Mouse (Mus musculus): ENCODE measurements around the gene Cpt1c.
"Not testable (repeated sequence)": the region's sequence is repeated elsewhere in the genome, so short reads cannot be mapped to it uniquely, and the experiment has no call there.

The Cpt1c gene

GRCm38 (mm10) chr7:44974383-44975116, at the start of gene Cpt1c:
TSS of gene Cpt1c (minus strand) at chr7:44974851.
- peak; percentile 89 to 90 for DNase-seq

- DNase-seq: not testable (repeated sequence)
Measured at GRCm38 (mm10) chr7:45023711-45024110, 49.1 kb upstream of the Cpt1c start.

GRCm38 (mm10) chr7:45020225-45020624, 45.6 kb upstream of the Cpt1c start:
- no peak for DNase-seq

GRCm38 (mm10) chr7:45019031-45019571, 44.5 kb upstream of the Cpt1c start:
- DNase-seq: no peak

DNA sequence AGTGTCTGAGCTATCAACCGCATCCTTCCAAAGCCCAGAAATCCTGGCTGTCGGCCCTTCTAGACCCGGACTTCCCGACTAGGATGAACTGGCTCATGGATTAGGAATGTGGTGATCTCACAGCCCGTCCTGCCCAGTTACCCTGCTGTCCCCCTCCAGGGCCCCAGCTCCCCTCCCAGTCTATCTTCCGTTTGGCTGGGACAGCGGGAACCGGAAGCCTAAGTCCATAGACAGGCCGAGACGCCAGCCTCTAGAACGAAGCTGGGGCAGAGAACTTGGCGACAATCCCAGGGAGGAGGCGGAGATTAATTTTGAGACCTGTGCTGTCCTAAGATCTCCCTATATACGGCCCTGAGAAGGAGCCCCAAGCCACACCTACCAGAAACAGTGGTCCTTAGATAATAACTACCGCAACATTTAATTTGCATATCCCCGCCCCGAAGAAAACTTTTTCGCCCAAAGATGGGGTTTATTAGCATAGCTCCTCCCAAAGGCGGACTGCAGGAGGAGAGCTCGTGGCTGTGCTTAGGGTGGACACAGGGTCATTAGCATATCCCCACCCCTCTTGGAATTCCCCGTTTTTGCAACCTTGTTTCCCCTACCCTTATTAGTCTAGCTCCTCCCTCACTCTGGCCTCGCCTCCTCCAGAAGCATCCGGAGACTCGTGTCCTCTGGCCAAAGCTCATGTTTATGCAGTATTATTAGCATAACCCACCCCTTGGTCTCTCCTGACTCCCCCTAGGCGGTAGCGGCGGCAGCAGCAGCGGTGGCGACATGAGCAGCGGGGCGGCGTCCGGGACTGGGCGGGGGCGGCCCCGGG, 42.8 kb upstream of the Cpt1c start, which contains the start of gene Rras:
Gene Rras, plus strand, starts transcription at position 720 of the 820 bp plus-strand sequence.
- peak; percentile 69 to 71 for DNase-seq

DNA sequence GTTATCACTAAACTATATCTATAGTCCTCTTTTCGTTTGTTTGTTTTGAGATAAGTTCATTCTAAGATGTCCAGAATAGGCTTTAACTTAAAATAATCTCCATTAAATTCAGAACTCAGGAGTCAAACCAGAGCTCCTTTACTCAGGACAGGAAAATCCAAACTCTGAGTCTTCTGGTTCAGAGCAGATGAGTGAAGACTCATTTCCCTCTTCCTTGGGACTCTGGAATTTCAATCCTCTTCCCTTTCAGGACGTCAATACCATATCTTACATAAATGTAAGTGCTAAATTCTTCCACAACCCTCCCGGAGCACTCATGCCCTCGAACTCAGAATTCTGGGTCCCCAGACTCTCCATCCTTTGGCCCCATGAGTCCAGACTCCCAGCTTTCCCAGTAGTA, 42.1 kb upstream of the Cpt1c start:
- no peak for DNase-seq

DNA sequence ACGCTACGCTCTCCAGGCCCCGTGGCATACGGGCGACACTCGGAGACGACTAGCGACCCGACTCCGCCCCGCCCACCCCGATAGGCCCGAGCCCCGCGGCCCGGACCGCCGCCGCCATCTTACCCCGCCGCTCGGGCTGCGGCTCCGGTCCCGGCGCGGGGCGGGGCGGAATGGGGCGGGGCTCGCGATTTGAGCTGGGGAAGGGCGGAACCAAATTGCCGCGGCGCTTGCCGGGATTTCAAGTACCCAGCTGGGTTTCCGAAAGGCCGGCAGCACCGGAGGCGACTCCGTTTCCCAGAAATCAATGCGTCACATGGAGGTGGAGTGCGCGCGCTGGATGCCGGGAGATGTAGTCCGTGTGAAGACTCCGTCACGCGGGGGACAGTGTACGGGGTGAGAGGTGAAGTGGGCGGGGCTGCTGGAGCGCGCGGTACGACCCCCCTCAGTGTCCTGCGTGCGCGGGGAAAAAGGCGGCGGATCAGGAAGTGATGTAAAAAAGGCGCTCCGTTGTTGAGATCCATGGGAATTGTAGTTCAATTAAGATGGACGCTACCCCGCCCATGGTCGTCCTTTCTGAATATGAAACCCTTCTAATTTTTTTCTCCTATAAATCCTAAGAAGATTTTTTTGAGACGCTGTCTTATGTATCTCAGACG, 41.4 kb upstream of the Cpt1c start, which contains the start of gene Scaf1:
Gene Scaf1, minus strand, starts transcription at position 407 of the 656 bp plus-strand sequence.
- peak; percentile 99 for DNase-seq

- DNase-seq: no peak
Measured at GRCm38 (mm10) chr7:45015344-45015956, 40.8 kb upstream of the Cpt1c start.

GRCm38 (mm10) chr7:45014096-45014451, 39.4 kb upstream of the Cpt1c start:
- no peak for DNase-seq

DNA sequence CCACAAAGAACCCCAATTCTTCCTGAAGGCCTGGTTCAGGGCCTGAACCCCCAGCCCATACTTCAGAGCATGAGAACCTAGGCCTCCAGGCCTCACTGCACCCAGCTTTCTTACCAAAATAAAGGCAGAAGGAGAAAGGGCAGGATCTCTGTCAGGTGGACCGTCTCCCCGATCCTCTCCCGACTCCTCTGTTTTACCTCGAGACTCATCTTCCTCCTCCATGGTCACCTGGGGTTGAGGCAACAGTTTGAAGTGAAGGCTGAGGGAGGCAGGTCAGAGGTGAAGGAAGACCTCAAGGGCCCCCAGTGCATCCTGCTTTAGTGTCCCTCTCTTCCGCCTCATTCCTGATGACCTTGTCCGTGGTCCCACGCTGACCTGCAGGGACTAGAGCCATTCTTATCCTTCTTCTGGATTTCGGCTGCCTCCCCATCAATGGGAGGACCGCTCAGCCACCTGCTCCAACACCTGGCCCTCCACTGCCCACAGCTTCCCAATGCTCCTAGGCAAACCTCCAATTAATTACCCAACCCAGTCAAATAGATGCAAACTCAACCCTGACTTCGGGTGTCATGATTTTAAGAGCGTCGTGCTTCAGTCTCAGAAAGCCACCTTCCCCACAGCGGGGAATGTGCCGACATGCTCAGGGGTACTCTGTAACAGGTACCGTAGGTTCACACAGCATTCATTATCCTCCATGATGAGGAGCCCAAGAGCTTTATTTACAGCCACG, 38.9 kb upstream of the Cpt1c start:
- DNase-seq: no peak

DNA sequence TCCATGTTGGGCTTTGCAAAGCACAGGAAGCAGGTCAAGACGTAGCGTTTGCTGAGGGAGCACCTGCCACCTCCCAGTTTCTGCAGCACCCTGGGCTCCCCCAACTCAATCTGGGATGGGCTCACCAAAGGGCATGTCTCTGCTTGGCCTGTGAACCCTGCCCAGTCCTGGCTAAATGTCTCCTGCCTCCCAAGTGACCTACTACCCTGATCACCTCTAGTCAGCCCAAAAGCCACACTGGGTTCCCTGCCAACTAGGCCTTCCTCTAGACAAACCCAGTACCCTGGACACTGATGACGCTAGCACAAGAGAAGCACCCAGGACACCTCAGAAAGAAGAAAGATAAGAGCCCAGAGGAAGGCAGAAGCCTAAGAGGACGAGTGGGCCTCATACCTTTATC, 38.2 kb upstream of the Cpt1c start:
- no peak for DNase-seq

GRCm38 (mm10) chr7:45012011-45012410, 37.4 kb upstream of the Cpt1c start:
- DNase-seq: no peak

DNA sequence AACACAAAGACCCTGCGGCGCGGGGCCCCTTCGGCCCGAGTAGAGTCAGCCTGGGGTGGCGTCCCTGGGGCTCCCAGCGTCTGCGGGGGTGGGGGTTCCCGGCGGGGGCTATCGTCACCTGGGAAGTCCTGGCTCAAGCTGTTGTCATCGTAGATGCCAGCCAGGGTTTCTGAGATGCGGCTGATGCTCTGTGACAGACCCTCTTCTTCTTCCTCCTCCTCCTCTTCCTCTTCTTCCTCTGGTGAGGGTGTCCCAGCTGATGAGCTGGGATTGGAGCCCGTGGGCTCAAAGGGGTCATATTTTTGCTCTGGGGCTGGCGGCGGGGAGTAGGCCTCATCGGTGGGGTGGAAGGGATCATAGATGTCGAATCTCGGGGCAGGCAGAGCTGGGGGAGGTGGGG, 33.8 kb upstream of the Cpt1c start:
- DNase-seq: no peak

- no peak for DNase-seq
Measured at GRCm38 (mm10) chr7:45007846-45008245, 33.2 kb upstream of the Cpt1c start.

- DNase-seq: no peak
Measured at GRCm38 (mm10) chr7:45007141-45007540, 32.5 kb upstream of the Cpt1c start.

DNA sequence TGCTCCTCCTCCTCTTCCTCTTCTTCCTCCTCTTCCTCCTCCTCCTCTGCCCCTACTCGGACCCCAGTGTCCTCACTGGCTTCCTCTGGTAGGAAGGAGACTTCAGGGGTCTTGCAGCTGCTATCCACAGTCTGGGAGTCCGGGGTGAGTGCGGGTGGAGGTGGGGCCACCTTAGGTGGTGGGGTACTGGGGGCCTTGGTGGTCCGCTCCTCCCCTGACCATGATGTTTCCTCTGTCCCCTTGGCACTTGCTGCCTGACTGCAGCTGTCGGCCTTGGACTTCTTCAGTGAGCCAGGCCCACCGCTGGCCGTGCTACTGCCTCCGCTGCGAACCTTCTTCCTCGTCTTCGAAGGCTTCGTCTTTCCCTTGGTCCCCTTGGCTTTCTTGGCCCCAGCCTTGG, 31.9 kb upstream of the Cpt1c start:
- DNase-seq: no peak

DNA sequence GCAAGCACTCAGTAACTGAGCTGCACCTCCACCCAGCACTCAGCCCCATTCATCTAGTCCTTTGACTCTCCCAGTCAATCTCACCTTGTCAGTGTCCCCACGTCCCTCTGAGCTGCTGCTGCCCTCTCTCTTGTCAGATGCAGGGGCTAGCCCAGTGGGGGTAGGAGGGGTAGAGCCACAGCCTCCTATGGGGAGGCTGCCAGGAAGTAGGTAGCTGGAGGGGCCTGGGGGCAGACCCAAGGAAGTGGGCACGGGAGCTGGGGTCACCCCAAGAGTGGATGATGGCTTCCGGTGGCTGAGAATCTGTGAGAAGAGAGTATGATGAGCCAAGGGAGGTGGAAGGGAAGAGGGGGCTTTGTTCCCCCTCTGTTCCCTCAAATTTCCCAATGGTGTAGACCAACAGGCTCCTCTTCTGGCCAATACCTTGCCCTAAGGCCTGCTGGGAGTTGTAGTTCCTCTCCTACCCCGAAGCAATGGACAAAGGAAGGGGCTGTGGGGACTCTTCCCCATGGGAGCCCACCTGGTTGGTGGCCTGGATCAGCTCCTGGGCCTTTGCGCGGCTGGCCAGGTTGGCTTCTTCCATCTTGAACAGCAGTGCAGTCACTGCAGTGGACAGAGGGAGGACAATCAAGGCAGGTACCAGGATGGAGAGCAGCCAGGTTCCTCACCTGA, 30.8 kb upstream of the Cpt1c start:
- DNase-seq: no peak

GRCm38 (mm10) chr7:45004546-45004945, 29.9 kb upstream of the Cpt1c start:
- DNase-seq: no peak

DNA sequence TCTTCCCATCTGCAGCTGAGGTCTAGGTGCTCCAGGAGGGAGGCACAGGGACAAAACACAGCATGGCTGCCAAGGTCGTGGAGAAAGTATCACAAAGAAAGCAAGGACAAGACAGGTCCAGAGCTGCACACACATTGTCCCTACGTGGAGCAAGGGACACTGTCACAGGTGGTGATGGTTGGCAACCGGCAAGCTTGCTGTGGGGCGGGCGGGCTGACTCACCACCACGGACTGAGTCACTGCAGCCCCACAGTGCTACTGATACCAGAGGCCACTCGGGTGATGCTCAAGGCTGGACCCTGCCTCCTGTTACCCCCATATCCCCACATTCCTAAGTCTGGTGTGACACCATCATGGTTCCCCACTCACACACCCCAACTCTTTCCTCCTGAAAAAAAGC, 27.8 kb upstream of the Cpt1c start:
- DNase-seq: peak; percentile 32 to 40

DNA sequence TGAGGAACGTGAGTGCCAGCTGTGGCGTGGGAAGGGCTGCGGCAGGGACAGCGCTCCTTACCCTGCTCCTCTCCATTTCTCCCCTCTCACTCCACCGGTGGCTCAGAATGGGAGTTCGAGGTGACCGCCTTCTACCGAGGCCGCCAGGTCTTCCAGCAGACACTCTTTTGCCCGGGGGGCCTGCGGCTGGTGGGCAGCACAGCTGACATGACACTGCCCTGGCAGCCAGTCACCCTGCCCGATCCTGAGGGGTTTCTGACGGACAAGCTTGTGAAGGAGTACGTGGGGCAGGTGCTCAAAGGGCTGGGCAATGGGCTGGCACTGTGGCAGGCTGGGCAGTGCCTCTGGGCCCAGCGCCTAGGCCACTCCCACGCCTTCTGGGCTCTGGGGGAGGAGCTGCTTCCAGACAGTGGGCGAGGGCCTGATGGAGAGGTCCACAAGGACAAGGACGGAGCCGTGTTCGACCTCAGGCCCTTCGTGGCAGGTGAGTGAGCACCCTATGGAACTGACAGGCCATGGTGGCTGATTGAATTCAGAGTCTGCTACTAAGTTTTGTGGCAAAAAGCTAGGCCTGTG, 26.0 kb upstream of the Cpt1c start:
- no peak for DNase-seq

DNA sequence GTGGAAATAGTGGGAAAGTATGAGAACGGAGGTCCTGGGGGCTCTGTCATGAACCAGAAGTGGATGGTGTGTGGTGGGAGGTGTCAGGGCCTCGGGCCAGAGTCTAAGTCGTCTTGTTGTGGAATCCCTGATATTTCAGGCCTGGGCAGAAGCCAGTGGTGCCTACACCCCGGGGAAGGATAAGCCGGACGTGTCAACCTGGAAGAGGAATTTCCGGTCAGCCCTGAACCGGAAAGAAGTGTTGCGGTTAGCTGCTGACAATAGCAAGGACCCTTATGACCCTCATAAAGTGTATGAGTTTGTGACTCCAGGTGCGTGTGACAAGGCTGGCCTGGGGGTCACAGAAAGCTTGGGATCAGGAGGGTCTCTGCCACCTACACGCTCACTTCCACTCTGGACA, 25.1 kb upstream of the Cpt1c start:
- no peak for DNase-seq

All from cerebellum, postnatal 36 days (tissue).